Mouse (Mus musculus): ENCODE data around the gene Zfp92. TPM values are rescaled to one million over a fixed set of nuclear protein-coding genes. Genes with fewer than 3 reads are reported as not detected.
"Not testable (repeated sequence)": the region's sequence is repeated elsewhere in the genome, so short reads cannot be mapped to it uniquely, and the experiment has no call there.

The Zfp92 gene
- 0.26 and 0.30 TPM in 2 replicates for total RNA-seq (2021)
- long read RNA-seq, experiment 1: 0 reads
- long read RNA-seq, experiment 2: 0 reads

- DNase-seq: no peak
Measured at GRCm38 (mm10) chrX:73410880-73411517, at the start of gene Zfp92. Zfp92 (plus strand) TSS chrX:73411096.

GRCm38 (mm10) chrX:73363291-73363690 is 47.6 kb upstream of the Zfp92 start:
- no peak for DNase-seq

GRCm38 (mm10) chrX:73384419-73384818 is 26.5 kb upstream of the Zfp92 start:
- DNase-seq: no peak

GRCm38 (mm10) chrX:73384924-73385323 is 26.0 kb upstream of the Zfp92 start:
- no peak for DNase-seq

GRCm38 (mm10) chrX:73391481-73391880 is 19.4 kb upstream of the Zfp92 start:
- DNase-seq: no peak

- DNase-seq: peak; percentile 60
Measured at GRCm38 (mm10) chrX:73396446-73396845, 14.4 kb upstream of the Zfp92 start.

GRCm38 (mm10) chrX:73398636-73399035 is 12.3 kb upstream of the Zfp92 start, which contains the start of gene Gm18336:
Gm18336 (minus strand) TSS chrX:73398736.
- DNase-seq: not testable (repeated sequence)

- no peak for DNase-seq
Measured at GRCm38 (mm10) chrX:73400951-73401350, 9.9 kb upstream of the Zfp92 start.

GRCm38 (mm10) chrX:73401616-73402015 is 9.3 kb upstream of the Zfp92 start:
- no peak for DNase-seq

- DNase-seq: no peak
Measured at GRCm38 (mm10) chrX:73412767-73413166, 1.9 kb downstream of the Zfp92 start.

- DNase-seq: no peak
Measured at GRCm38 (mm10) chrX:73430036-73430435, 19.1 kb downstream of the Zfp92 start.

GRCm38 (mm10) chrX:73432850-73433249 is 22.0 kb downstream of the Zfp92 start:
- no peak for DNase-seq

GRCm38 (mm10) chrX:73435252-73435651 is 24.4 kb downstream of the Zfp92 start, which contains the start of gene Trex2:
Trex2 (minus strand) TSS chrX:73435344.
- DNase-seq: no peak

- DNase-seq: no peak
Measured at GRCm38 (mm10) chrX:73441428-73441827, 30.5 kb downstream of the Zfp92 start.

- DNase-seq: peak; percentile 75
Measured at GRCm38 (mm10) chrX:73451949-73452348, 41.1 kb downstream of the Zfp92 start.

GRCm38 (mm10) chrX:73458877-73459392 is 48.0 kb downstream of the Zfp92 start, which contains the start of gene Haus7:
Haus7 (minus strand) TSS chrX:73459044.
- DNase-seq: peak; percentile 95

- DNase-seq: no peak
Measured at GRCm38 (mm10) chrX:73460792-73461191, 49.9 kb downstream of the Zfp92 start.

- DNase-seq: peak; percentile 71
Measured at GRCm38 (mm10) chrX:73465483-73466186, 54.7 kb downstream of the Zfp92 start.

- DNase-seq: no peak
Measured at GRCm38 (mm10) chrX:73467446-73468241, 56.7 kb downstream of the Zfp92 start.

- no peak for DNase-seq
Measured at GRCm38 (mm10) chrX:73468330-73468729, 57.4 kb downstream of the Zfp92 start.

GRCm38 (mm10) chrX:73468752-73469151 is 57.9 kb downstream of the Zfp92 start:
- no peak for DNase-seq

- no peak for DNase-seq
Measured at GRCm38 (mm10) chrX:73471764-73472163, 60.9 kb downstream of the Zfp92 start.

Measured in adrenal gland, postnatal 14 days (tissue).